Mouse (Mus musculus) liver, embryonic 14.5 days (tissue): ENCODE data around the gene Fam98a. TPM values are rescaled to one million over a fixed set of nuclear protein-coding genes. Genes with fewer than 3 reads are reported as not detected.

Experiments
- ATAC-seq: fragments of 200-750 bp; cut with Nextera tagmentation; 2 replicates; pipeline ENCODE4 v1.8.0; 2017; ENCODE audit warnings: moderate number of reproducible peaks, mild to moderate bottlenecking, moderate library complexity; ENCODE audit not compliant: insufficient read depth
- DNase-seq, 3 experiments: peaks; one replicate each; pipeline ENCODE4 v3.0.0-alpha.2; 2012 to 2013; ENCODE audit warnings: low read depth in 3 of 3, low spot score in 3 of 3
- H3K27ac ChIP-seq: fragments of 300-500 bp; sonication (generic); 2 replicates; pipeline ENCODE4 v1.5.1; 2014; ENCODE audit warnings: moderate library complexity, mild to moderate bottlenecking, control low read depth, inconsistent platforms
- H3K27me3 ChIP-seq: fragments of 300-500 bp; sonication (generic); 2 replicates; pipeline ENCODE4 v1.6.1; 2014; ENCODE audit warnings: mild to moderate bottlenecking, low read length, moderate library complexity; ENCODE audit not compliant: control insufficient read depth, insufficient read depth
- H3K36me3 ChIP-seq: fragments of 300-500 bp; sonication (generic); replicated peaks from 2 replicates; pipeline ENCODE4 v1.6.1; 2014; ENCODE audit warnings: low read depth; ENCODE audit not compliant: control insufficient read depth, insufficient read depth
- H3K4me1 ChIP-seq, 2 experiments: fragments of 200-500 bp in 1 of 2; fragments of 300-500 bp in 1 of 2; sonication (generic) in 1 of 2; replicated peaks; 2 replicates each; pipeline ENCODE4 v1.6.1; 2012 to 2014; ENCODE audit warnings: antibody characterized with exemption in 1 of 2, inconsistent platforms in 1 of 2, low read length in 1 of 2; ENCODE audit not compliant: control insufficient read depth in 2 of 2, insufficient read depth in 2 of 2
- H3K4me2 ChIP-seq: fragments of 300-500 bp; sonication (generic); 2 replicates; pipeline ENCODE4 v1.6.1; 2014; ENCODE audit warnings: low read depth, mild to moderate bottlenecking, control low read depth, moderate library complexity
- H3K4me3 ChIP-seq, 2 experiments: fragments of 200-500 bp in 1 of 2; fragments of 300-500 bp in 1 of 2; sonication (generic) in 1 of 2; 2 replicates each; pipeline ENCODE4 v1.5.1; 2012 to 2014; ENCODE audit warnings: low read depth in 2 of 2, low read length in 2 of 2, mild to moderate bottlenecking in 2 of 2, control low read depth in 1 of 2, inconsistent platforms in 1 of 2, moderate library complexity in 1 of 2; ENCODE audit not compliant: insufficient read depth in 1 of 2
- H3K9ac ChIP-seq: fragments of 300-500 bp; sonication (generic); replicated peaks from 2 replicates; pipeline ENCODE4 v1.6.1; 2014; ENCODE audit warnings: mild to moderate bottlenecking, control low read depth, moderate library complexity
- H3K9me3 ChIP-seq: fragments of 300-500 bp; sonication (generic); 2 replicates; pipeline ENCODE4 v1.6.1; 2016; ENCODE audit warnings: low read length, mixed read lengths; ENCODE audit not compliant: control insufficient read depth
- CTCF ChIP-seq: IDR thresholded peaks from 2 replicates; pipeline ENCODE4 v1.5.1; 2016; ENCODE audit warnings: antibody characterized with exemption, low read depth, control low read depth
- EP300 ChIP-seq: IDR thresholded peaks from 2 replicates; pipeline ENCODE4 v1.6.1; 2016; ENCODE audit warnings: antibody characterized with exemption, low read depth
- WGBS: fragments of 180-500 bp; shearing (Covaris S2); extraction: QIAGEN DNeasy Blood & Tissue Kit; methylation state at CpG from one replicate; pipeline ENCODE4 v1.1.7; 2014; ENCODE audit not compliant: insufficient replicate concordance; 5-methylcytosine and 5-hydroxymethylcytosine counted together
- polyA plus RNA-seq, 2 experiments: library from polyadenylated mRNA; depleted of rRNA in 1 of 2; stranded (reverse) in 1 of 2; unstranded in 1 of 2; fragments of >200 nt; fragmentation: Nextera tagmentation in 1 of 2; extraction: Ambion mirVana in 1 of 2; gene quantifications; 2 replicates each; pipeline versions ENCODE4 v1.2.1 to v1.2.3; 2012 to 2014

Fam98a gene
- polyA plus RNA-seq, 2 experiments, result 6.0 to 17.9 TPM

- peaks cover 8% of the 10 kb centered on the region for H3K36me3 ChIP-seq
- no peak for DNase-seq
- no peak overlapping the region for H3K9ac ChIP-seq
- TF ChIP-seq EP300 (no peak), CTCF (no peak)
- H3K4me3 ChIP-seq, result no peak overlapping the region
- no peak overlapping the region for H3K27ac ChIP-seq
- H3K4me1 ChIP-seq, result no peaks in the 10 kb centered on the region
- 69% methylated on average over 12 of the region's 12 CpGs for WGBS
- ATAC-seq, result no peak
- no peaks in the 10 kb centered on the region for H3K27me3 ChIP-seq
- H3K4me2 ChIP-seq, result no peak overlapping the region
- H3K9me3 ChIP-seq, result no peaks in the 10 kb centered on the region
Measured at GRCm38 (mm10) chr17:75534314-75535020, 17.3 kb downstream of the Fam98a start.

GRCm38 (mm10) chr17:75532469-75532986 is 19.2 kb downstream of the Fam98a start:
- Histone ChIP-seq H3K9me3 (no peaks in the 10 kb centered on the region), H3K4me2 (no peak overlapping the region), H3K9ac (no peak overlapping the region), H3K4me3 (no peak overlapping the region), H3K27ac (no peak overlapping the region), H3K27me3 (no peaks in the 10 kb centered on the region), H3K4me1 (no peaks in the 10 kb centered on the region), H3K36me3 (peaks cover 5% of the 10 kb centered on the region)
- TF ChIP-seq EP300 (no peak), CTCF (no peak)
- 75% methylated on average over 6 of the region's 6 CpGs for WGBS
- ATAC-seq, result no peak
- no peak for DNase-seq

GRCm38 (mm10) chr17:75529222-75529935 is 22.4 kb downstream of the Fam98a start:
- H3K27me3 ChIP-seq, result no peaks in the 10 kb centered on the region
- H3K4me1 ChIP-seq, result no peaks in the 10 kb centered on the region
- no peaks in the 10 kb centered on the region for H3K9me3 ChIP-seq
- DNase-seq (no peak), ATAC-seq (no peak)
- no peaks in the 10 kb centered on the region for H3K36me3 ChIP-seq
- no peak overlapping the region for H3K4me3 ChIP-seq
- 85% methylated on average over 14 of the region's 14 CpGs for WGBS
- TF ChIP-seq CTCF (peak; percentile 42; the same call in 1 of the 2 replicates), EP300 (no peak)
- no peak overlapping the region for H3K4me2 ChIP-seq
- no peak overlapping the region for H3K27ac ChIP-seq
- H3K9ac ChIP-seq, result no peak overlapping the region

- WGBS, result 41% methylated on average over 1 of the region's 1 CpGs
- Histone ChIP-seq H3K27ac (no peak overlapping the region), H3K36me3 (no peaks in the 10 kb centered on the region), H3K4me2 (no peak overlapping the region), H3K4me3 (no peak overlapping the region), H3K27me3 (no peaks in the 10 kb centered on the region), H3K4me1 (no peaks in the 10 kb centered on the region), H3K9me3 (no peaks in the 10 kb centered on the region), H3K9ac (no peak overlapping the region)
- no peak for TF ChIP-seq EP300
- no peak for TF ChIP-seq CTCF
- ATAC-seq (no peak), DNase-seq (no peak)
Measured at GRCm38 (mm10) chr17:75526411-75526810, 25.3 kb downstream of the Fam98a start.

GRCm38 (mm10) chr17:75523812-75524211 is 27.9 kb downstream of the Fam98a start:
- DNase-seq, result no peak
- Histone ChIP-seq H3K36me3 (no peaks in the 10 kb centered on the region), H3K4me3 (no peak overlapping the region), H3K4me2 (no peak overlapping the region), H3K9ac (no peak overlapping the region), H3K27ac (no peak overlapping the region), H3K4me1 (no peaks in the 10 kb centered on the region), H3K27me3 (no peaks in the 10 kb centered on the region), H3K9me3 (no peaks in the 10 kb centered on the region)
- no peak for TF ChIP-seq EP300
- no peak for TF ChIP-seq CTCF
- ATAC-seq, result no peak
- 27% methylated on average over 3 of the region's 3 CpGs for WGBS
